In genomic region chr10:52703688-52704087, GRCm38 (mm10) we compare ENCODE assay signal across 8 mouse cellular contexts. TPM values are rescaled to one million over a fixed set of nuclear protein-coding genes. Genes with fewer than 3 reads are reported as not detected.
DNase-seq lines count a peak whose midpoint lies in the region; ATAC-seq and TF ChIP-seq lines count a peak whose summit lies in the region.
"Had no signal": no experiment of that assay in that cellular context is flagged by ENCODE, and none has a peak within 500 bp of the region (broad histone marks: within the 10 kb centered on the region; RNA-seq: fewer than 3 reads in every experiment).

No protein-coding gene starts in this region.

- H3K4me1 ChIP-seq in forebrain, embryonic 12.5 days: peaks cover 31% of the 10 kb centered on the region
- H3K4me1 ChIP-seq in hindbrain, embryonic 14.5 days (replicated peaks; ENCODE audit: control insufficient read depth, insufficient read depth, low read length): peaks cover 11% of the 10 kb centered on the region; the same call in 1 of the 2 replicates
- H3K4me1 ChIP-seq in neural tube, embryonic 12.5 days: peaks cover 22% of the 10 kb centered on the region

- no peak for TF ChIP-seq CTCF in layer of hippocampus, adult 2 months (conservative IDR thresholded peaks at IDR 0.05)

- H3K36me3 ChIP-seq in forebrain, embryonic 12.5 days (replicated peaks): no peaks in the 10 kb centered on the region
- H3K36me3 ChIP-seq in hindbrain, embryonic 14.5 days (replicated peaks; ENCODE audit: control insufficient read depth, insufficient read depth): no peaks in the 10 kb centered on the region
- no peaks in the 10 kb centered on the region for H3K36me3 ChIP-seq in neural tube, embryonic 12.5 days

- H3K27ac ChIP-seq in layer of hippocampus, adult 2 months: peak overlapping the region; percentile 88; the same call in 1 of the 2 replicates
- H3K27ac ChIP-seq in forebrain, embryonic 12.5 days: peak overlapping the region; percentile 94
- peak overlapping the region; percentile 91 for H3K27ac ChIP-seq in hindbrain, embryonic 14.5 days
- peak overlapping the region; percentile 79; the same call in 1 of the 2 replicates for H3K27ac ChIP-seq in neural tube, embryonic 12.5 days

- H3K27me3 ChIP-seq in forebrain, embryonic 12.5 days: no peaks in the 10 kb centered on the region
- no peaks in the 10 kb centered on the region for H3K27me3 ChIP-seq in hindbrain, embryonic 14.5 days (ENCODE audit: control insufficient read depth, insufficient read depth, low read length)
- H3K27me3 ChIP-seq in neural tube, embryonic 12.5 days (replicated peaks): no peaks in the 10 kb centered on the region

- DNase-seq in layer of hippocampus, adult 2 months (ENCODE audit: low spot score in 2 of 2): no peak
- DNase-seq in layer of hippocampus, postnatal 14 days (ENCODE audit: low spot score in 2 of 2): no peak
- DNase-seq in hindbrain, embryonic 14.5 days (ENCODE audit: low spot score): no peak
- DNase-seq in frontal cortex, adult 2 months (ENCODE audit: extremely low spot score in 1 of 2, low spot score in 1 of 2): no peak
- DNase-seq: lung, adult 18-20 months had no signal

- H3K4me2 ChIP-seq in forebrain, embryonic 12.5 days: peak overlapping the region; percentile 79
- peak overlapping the region; percentile 73 for H3K4me2 ChIP-seq in hindbrain, embryonic 14.5 days (replicated peaks)
- H3K4me2 ChIP-seq in neural tube, embryonic 12.5 days (replicated peaks): peak overlapping the region; percentile 77

- H3K9ac ChIP-seq in forebrain, embryonic 12.5 days: no peak overlapping the region
- no peak overlapping the region for H3K9ac ChIP-seq in hindbrain, embryonic 14.5 days
- peak overlapping the region; percentile 73; the same call in 1 of the 2 replicates for H3K9ac ChIP-seq in neural tube, embryonic 12.5 days

- peak overlapping the region; percentile 74; the same call in 1 of the 2 replicates for H3K4me3 ChIP-seq in layer of hippocampus, adult 2 months
- H3K4me3 ChIP-seq in forebrain, embryonic 12.5 days (replicated peaks): 0 out of 2 replicates have a peak overlapping the region, but pooled peaks have one; percentile 46
- no peak overlapping the region for H3K4me3 ChIP-seq in hindbrain, embryonic 14.5 days (replicated peaks; ENCODE audit: low read length)
- H3K4me3 ChIP-seq in neural tube, embryonic 12.5 days: no peak overlapping the region

- ATAC-seq in forebrain, embryonic 12.5 days (ENCODE audit: low FRiP score): no peak
- ATAC-seq in hindbrain, embryonic 14.5 days (ENCODE audit: low FRiP score): peak; percentile 16; the same call in 1 of the 2 replicates
- 0 out of 2 replicates have a peak, but pooled peaks have one; percentile 0 for ATAC-seq in neural tube, embryonic 12.5 days (ENCODE audit: low FRiP score, low read depth)
- no peak for ATAC-seq in megakaryocyte progenitor cell, adult 5-6 weeks (replicated peaks; ENCODE audit: poor library complexity)

- no peaks in the 10 kb centered on the region for H3K9me3 ChIP-seq in forebrain, embryonic 12.5 days
- no peaks in the 10 kb centered on the region for H3K9me3 ChIP-seq in hindbrain, embryonic 14.5 days (ENCODE audit: control insufficient read depth, low read length)
- H3K9me3 ChIP-seq in neural tube, embryonic 12.5 days: no peaks in the 10 kb centered on the region

RNA-seq across cellular contexts. Expression of gene Slc35f1, which starts 13.4 kb away (rescaled TPM):
- 10 to 100 TPM; 33.7 to 34.0 TPM for total RNA-seq in layer of hippocampus, adult 2 months (2021)
- total RNA-seq in layer of hippocampus, postnatal 14 days (2021): 10 to 100 TPM; 34.6 to 41.5 TPM
- 29.6 and 35.9 TPM in 2 replicates for polyA plus RNA-seq in forebrain, embryonic 12.5 days (2016; fragmentation: Nextera tagmentation; extraction: Ambion mirVana)
- polyA plus RNA-seq in hindbrain, embryonic 14.5 days (2014; fragmentation: Nextera tagmentation; extraction: Ambion mirVana): 30.5 and 35.1 TPM in 2 replicates
- polyA plus RNA-seq in neural tube, embryonic 12.5 days (2016; fragmentation: Nextera tagmentation; extraction: Ambion mirVana): 20.2 and 23.1 TPM in 2 replicates
- total RNA-seq in megakaryocyte progenitor cell, adult 5-6 weeks (2015): not detected in 2 replicates
- not detected in 2 replicates for total RNA-seq in megakaryocyte progenitor cell, adult 5-6 weeks (2017)
- 23.0 and 32.4 TPM in 2 replicates for polyA plus RNA-seq in frontal cortex, adult 2 months (2012; rRNA removed)

Comparison
In these comparisons a context has a peak if more than half of its experiments do, and no peak if none do; other contexts are left out.
1. H3K4me3 ChIP-seq: peak in layer of hippocampus, adult 2 months (single experiment) and forebrain, embryonic 12.5 days (single experiment); none in hindbrain, embryonic 14.5 days (single experiment) and neural tube, embryonic 12.5 days (single experiment).
2. ATAC-seq: peak in hindbrain, embryonic 14.5 days (single experiment) and neural tube, embryonic 12.5 days (single experiment); none in forebrain, embryonic 12.5 days (single experiment) and megakaryocyte progenitor cell, adult 5-6 weeks (single experiment).
3. Peak in every context shown above with its lines, with median percentiles within 50 percentile points of each other: H3K27ac ChIP-seq and H3K4me2 ChIP-seq.